In genomic region chr12:116628992-116629391, GRCm38 (mm10) we compare ENCODE assay signal across 35 mouse cellular contexts.
"Had no signal": no experiment of that assay in that cellular context is flagged by ENCODE, and none has a peak within 500 bp of the region (broad histone marks: within the 10 kb centered on the region; RNA-seq: fewer than 3 reads in every experiment).

No protein-coding gene starts in this region.

- H3K36me3 ChIP-seq: heart, embryonic 12.5 days; heart, embryonic 13.5 days; heart, embryonic 15.5 days; hindbrain, embryonic 10.5 days; hindbrain, embryonic 12.5 days; hindbrain, embryonic 13.5 days; hindbrain, embryonic 15.5 days; intestine, embryonic 15.5 days; kidney, embryonic 15.5 days had no signal

- H3K4me1 ChIP-seq: heart, embryonic 12.5 days; heart, embryonic 13.5 days; heart, embryonic 15.5 days; hindbrain, embryonic 10.5 days; hindbrain, embryonic 12.5 days; intestine, embryonic 15.5 days; kidney, embryonic 15.5 days had no signal

- H3K4me3 ChIP-seq: heart, embryonic 12.5 days; heart, embryonic 13.5 days; heart, embryonic 15.5 days; hindbrain, embryonic 10.5 days; hindbrain, embryonic 12.5 days; hindbrain, embryonic 13.5 days; hindbrain, embryonic 15.5 days; intestine, embryonic 15.5 days; kidney, embryonic 15.5 days; layer of hippocampus, adult 2 months; left cerebral cortex, adult 2 months had no signal

- H3K9me3 ChIP-seq: heart, embryonic 12.5 days; heart, embryonic 13.5 days; heart, embryonic 15.5 days; hindbrain, embryonic 10.5 days; hindbrain, embryonic 12.5 days; hindbrain, embryonic 13.5 days; hindbrain, embryonic 15.5 days; intestine, embryonic 15.5 days; kidney, embryonic 15.5 days had no signal

- H3K27ac ChIP-seq: heart, embryonic 13.5 days; heart, embryonic 15.5 days; hindbrain, embryonic 10.5 days; hindbrain, embryonic 12.5 days; hindbrain, embryonic 13.5 days; hindbrain, embryonic 14.5 days; hindbrain, embryonic 15.5 days; hindbrain, postnatal 0 days; intestine, embryonic 15.5 days; kidney, embryonic 15.5 days; kidney, postnatal 0 days; left cerebral cortex, adult 2 months had no signal

- H3K9ac ChIP-seq: heart, embryonic 12.5 days; heart, embryonic 13.5 days; heart, embryonic 15.5 days; hindbrain, embryonic 12.5 days; hindbrain, embryonic 13.5 days; hindbrain, embryonic 14.5 days; hindbrain, embryonic 15.5 days; intestine, embryonic 15.5 days; kidney, embryonic 15.5 days had no signal

- H3K27me3 ChIP-seq: heart, embryonic 12.5 days; hindbrain, embryonic 12.5 days; hindbrain, embryonic 13.5 days; hindbrain, embryonic 15.5 days; intestine, embryonic 15.5 days; kidney, embryonic 15.5 days had no signal

- H3K4me2 ChIP-seq: heart, embryonic 11.5 days; heart, embryonic 12.5 days; heart, embryonic 13.5 days; heart, embryonic 15.5 days; hindbrain, embryonic 12.5 days; hindbrain, embryonic 13.5 days; hindbrain, embryonic 14.5 days; hindbrain, embryonic 15.5 days; intestine, embryonic 15.5 days; kidney, embryonic 15.5 days had no signal

- DNase-seq: heart, postnatal 10 days; heart, postnatal 14 days; heart, postnatal 36 days; heart, postnatal 4 days; kidney, adult 11 months; kidney, adult 18-20 months; kidney, adult 2 months; kidney, adult 8-10 months; kidney, adult 9 months; kidney, postnatal 10 days; kidney, postnatal 14 days; kidney, postnatal 25 days; kidney, postnatal 36 days; kidney, postnatal 4 days; layer of hippocampus, adult 9-11 months; layer of hippocampus, postnatal 36 days had no signal

- ATAC-seq: hindbrain, embryonic 16.5 days; hindbrain, postnatal 0 days; inflammation-experienced regulatory T-cells, adult 6 months; intestine, embryonic 15.5 days; intestine, embryonic 16.5 days; intestine, postnatal 0 days had no signal
